Mouse (Mus musculus) erythroblast, embryonic 14.5 days (primary cell): ENCODE results near the gene Msi2.

ENCODE experiments used
- GATA1 ChIP-seq: IDR thresholded peaks from 2 replicates; pipeline ENCODE4 v1.6.1; 2012; ENCODE audit warnings: low read length, inconsistent platforms, mixed read lengths
- TAL1 ChIP-seq: IDR thresholded peaks from 3 replicates; pipeline ENCODE4 v1.6.1; 2012; ENCODE audit warnings: low read length, inconsistent platforms, mixed read lengths

GRCm38 (mm10) chr11:88381145-88381909 is 337.0 kb downstream of the Msi2 start:
- no peak for TF ChIP-seq TAL1
- no peak for TF ChIP-seq GATA1
